Mouse (Mus musculus): ENCODE data around the gene Snx21. TPM values are rescaled to one million over a fixed set of nuclear protein-coding genes. Genes with fewer than 3 reads are reported as not detected.
A peak's percentile ranks its signal among the peaks of the same experiment; 100 is the strongest.

The Snx21 gene
- polyA plus RNA-seq, 1 experiment from 2014 or later: 25.0 TPM

DNA sequence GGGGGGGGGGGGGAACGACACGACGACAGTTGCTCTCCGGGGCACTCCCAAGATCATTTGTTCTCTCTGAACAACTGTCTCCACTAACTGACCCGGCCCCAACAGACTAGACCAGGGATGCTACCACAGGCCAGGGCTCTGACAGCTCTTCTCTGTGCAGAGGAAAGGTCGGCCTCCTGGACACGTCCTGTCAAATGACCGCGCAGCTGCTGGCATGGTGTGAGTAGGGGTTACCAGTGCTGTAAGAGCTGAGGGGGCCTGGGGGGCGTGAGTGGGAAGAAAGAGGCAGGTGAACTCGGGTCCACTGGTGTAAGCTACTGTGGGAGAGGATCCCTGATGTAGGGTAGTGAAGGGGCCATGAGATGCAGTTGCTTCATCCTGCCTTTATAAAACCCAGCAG, 27.8 kb upstream of the Snx21 start:
- no peak overlapping the region for H3K27ac ChIP-seq
- no peaks in the 10 kb centered on the region for H3K27me3 ChIP-seq
- H3K4me1 ChIP-seq: no peaks in the 10 kb centered on the region
- H3K36me3 ChIP-seq: peaks cover 99% of the 10 kb centered on the region
- H3K4me3 ChIP-seq: no peak overlapping the region
- H3K9ac ChIP-seq: no peak overlapping the region
- no peak overlapping the region for H3K4me2 ChIP-seq
- no peak for ATAC-seq (ENCODE audit: insufficient number of reproducible peaks, insufficient read depth, low FRiP score, low TSS enrichment, low read depth)
- 89% methylated on average over 8 of the region's 11 CpGs for WGBS
- no peaks in the 10 kb centered on the region for H3K9me3 ChIP-seq

- no peak for ATAC-seq (ENCODE audit: insufficient number of reproducible peaks, insufficient read depth, low FRiP score, low TSS enrichment, low read depth)
- Histone ChIP-seq H3K4me1 (no peaks in the 10 kb centered on the region), H3K27ac (no peak overlapping the region), H3K9ac (no peak overlapping the region), H3K4me2 (no peak overlapping the region), H3K9me3 (no peaks in the 10 kb centered on the region), H3K36me3 (peaks cover 98% of the 10 kb centered on the region), H3K4me3 (no peak overlapping the region), H3K27me3 (no peaks in the 10 kb centered on the region)
- WGBS: 44% methylated on average over 1 of the region's 1 CpGs
Observed at GRCm38 (mm10) chr2:164758692-164759091, 26.9 kb upstream of the Snx21 start.

DNA sequence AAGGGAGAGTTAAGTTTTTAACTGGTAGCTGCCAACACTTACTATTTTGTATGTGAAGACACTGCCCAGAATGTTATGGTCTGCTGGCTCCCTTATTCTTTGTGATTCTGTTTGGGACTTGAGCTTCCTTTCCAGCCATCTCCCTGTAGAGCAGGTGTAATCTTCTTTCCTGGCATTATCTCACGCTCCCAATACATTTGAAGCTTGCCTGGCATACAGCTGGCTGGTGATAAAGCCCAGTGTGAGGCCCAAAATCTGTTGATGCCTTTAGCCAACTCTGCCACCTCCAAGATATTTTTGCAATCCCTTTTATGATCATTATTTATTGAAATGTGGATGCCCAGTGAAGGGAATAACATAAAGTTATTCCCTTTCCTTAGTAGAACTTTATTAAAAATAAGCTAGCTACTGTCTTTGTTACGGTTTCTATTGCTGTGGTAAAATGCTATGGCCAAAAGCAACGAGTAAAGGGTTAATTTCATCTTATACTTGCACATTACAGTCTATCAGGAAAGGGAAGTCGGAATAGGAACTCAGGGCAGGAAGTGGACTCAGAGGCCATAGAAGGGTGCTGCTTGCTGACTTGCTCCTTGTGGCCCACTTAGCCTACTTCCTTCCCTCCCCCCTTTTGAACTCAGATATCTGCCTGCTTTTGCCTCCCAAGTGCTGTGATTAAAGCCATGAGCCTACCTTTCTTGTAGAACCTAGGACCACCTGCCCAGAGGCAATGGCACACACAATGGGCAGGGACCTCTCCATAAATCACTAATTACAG, 25.4 kb upstream of the Snx21 start:
- no peaks in the 10 kb centered on the region for H3K27me3 ChIP-seq
- H3K27ac ChIP-seq: no peak overlapping the region
- no peak overlapping the region for H3K4me2 ChIP-seq
- no peaks in the 10 kb centered on the region for H3K9me3 ChIP-seq
- WGBS: 85% methylated on average over 4 of the region's 4 CpGs
- H3K36me3 ChIP-seq: peaks cover 89% of the 10 kb centered on the region
- no peak overlapping the region for H3K4me3 ChIP-seq
- ATAC-seq (ENCODE audit: insufficient number of reproducible peaks, insufficient read depth, low FRiP score, low TSS enrichment, low read depth): no peak
- H3K9ac ChIP-seq: no peak overlapping the region
- H3K4me1 ChIP-seq: no peaks in the 10 kb centered on the region

GRCm38 (mm10) chr2:164761502-164761901, 24.1 kb upstream of the Snx21 start:
- 98% methylated on average over 2 of the region's 2 CpGs for WGBS
- no peak for ATAC-seq (ENCODE audit: insufficient number of reproducible peaks, insufficient read depth, low FRiP score, low TSS enrichment, low read depth)
- Histone ChIP-seq H3K4me1 (no peaks in the 10 kb centered on the region), H3K36me3 (peaks cover 89% of the 10 kb centered on the region), H3K4me3 (no peak overlapping the region), H3K27me3 (no peaks in the 10 kb centered on the region), H3K4me2 (no peak overlapping the region), H3K9me3 (no peaks in the 10 kb centered on the region), H3K9ac (no peak overlapping the region), H3K27ac (no peak overlapping the region)

DNA sequence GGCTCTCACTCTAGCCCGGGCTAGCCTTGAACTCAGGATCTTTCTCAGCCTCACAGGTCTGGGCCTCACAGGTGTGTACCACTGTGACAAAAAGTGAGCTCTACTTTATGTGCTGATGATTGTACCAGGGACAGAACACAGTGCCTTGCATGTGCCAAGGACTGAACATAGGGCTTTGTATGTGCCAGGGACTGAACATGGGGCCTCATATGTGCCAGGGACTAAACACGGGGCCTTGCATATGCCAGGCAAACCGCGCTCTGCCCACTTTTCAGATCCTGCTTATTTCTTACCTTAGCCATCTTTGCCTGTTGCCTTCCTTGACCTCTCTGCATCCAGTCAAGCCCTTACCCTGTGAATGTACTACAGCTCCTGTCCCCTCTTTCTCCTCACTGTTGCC, 23.7 kb upstream of the Snx21 start:
- H3K4me1 ChIP-seq: no peaks in the 10 kb centered on the region
- H3K36me3 ChIP-seq: peaks cover 89% of the 10 kb centered on the region
- no peak overlapping the region for H3K4me3 ChIP-seq
- no peak overlapping the region for H3K27ac ChIP-seq
- H3K9me3 ChIP-seq: no peaks in the 10 kb centered on the region
- no peak overlapping the region for H3K4me2 ChIP-seq
- ATAC-seq (ENCODE audit: insufficient number of reproducible peaks, insufficient read depth, low FRiP score, low TSS enrichment, low read depth): no peak
- H3K9ac ChIP-seq: no peak overlapping the region
- WGBS: 94% methylated on average over 4 of the region's 4 CpGs
- H3K27me3 ChIP-seq: no peaks in the 10 kb centered on the region

DNA sequence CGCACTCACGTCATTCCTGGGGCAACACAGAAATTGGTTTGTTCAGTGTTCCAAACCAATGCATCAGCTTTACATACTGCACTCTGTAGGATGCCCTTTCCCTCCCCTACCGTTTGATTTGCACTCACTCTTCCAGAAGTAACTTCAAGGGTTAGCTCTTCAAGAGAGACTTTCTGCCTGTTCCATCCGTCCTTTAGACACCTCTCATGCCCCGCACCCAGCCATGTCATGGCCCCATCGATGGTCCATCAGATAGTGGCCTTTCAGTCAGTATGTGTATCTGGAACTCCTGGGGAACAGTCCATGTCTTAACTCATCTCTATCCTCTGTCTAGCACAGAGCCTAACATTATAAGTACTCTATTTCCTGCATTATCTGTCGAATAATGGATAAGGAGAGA, 23.0 kb upstream of the Snx21 start:
- Histone ChIP-seq H3K9me3 (no peaks in the 10 kb centered on the region), H3K36me3 (peaks cover 89% of the 10 kb centered on the region), H3K4me1 (no peaks in the 10 kb centered on the region), H3K4me2 (no peak overlapping the region), H3K27me3 (no peaks in the 10 kb centered on the region), H3K4me3 (no peak overlapping the region), H3K9ac (no peak overlapping the region), H3K27ac (no peak overlapping the region)
- 91% methylated on average over 7 of the region's 7 CpGs for WGBS
- ATAC-seq (ENCODE audit: insufficient number of reproducible peaks, insufficient read depth, low FRiP score, low TSS enrichment, low read depth): no peak

DNA sequence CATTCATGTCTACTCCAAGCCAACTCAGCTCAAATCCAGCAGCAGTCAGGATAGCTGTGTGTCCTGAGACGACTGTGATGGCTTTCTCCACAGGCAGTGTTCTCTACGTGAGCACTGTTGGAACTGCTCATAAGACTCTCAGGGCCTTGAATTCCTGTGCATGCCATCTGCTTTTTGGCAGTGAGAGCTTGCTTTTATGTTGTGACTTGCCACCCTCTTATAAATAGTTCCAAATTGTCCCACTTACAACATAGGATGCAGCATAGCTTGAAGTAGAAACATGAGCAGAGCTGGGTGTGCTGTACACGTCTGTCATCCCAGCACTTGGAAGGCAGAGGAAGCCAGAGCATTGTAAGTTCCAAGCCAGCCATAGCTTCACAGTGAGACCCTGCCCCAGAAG, 19.8 kb upstream of the Snx21 start:
- no peak overlapping the region for H3K27ac ChIP-seq
- no peak overlapping the region for H3K4me2 ChIP-seq
- no peak overlapping the region for H3K4me3 ChIP-seq
- peaks cover 10% of the 10 kb centered on the region for H3K4me1 ChIP-seq
- H3K36me3 ChIP-seq: peaks cover 64% of the 10 kb centered on the region
- WGBS: 70% methylated on average over 3 of the region's 3 CpGs
- no peaks in the 10 kb centered on the region for H3K27me3 ChIP-seq
- no peak for ATAC-seq (ENCODE audit: insufficient number of reproducible peaks, insufficient read depth, low FRiP score, low TSS enrichment, low read depth)
- no peak overlapping the region for H3K9ac ChIP-seq
- no peaks in the 10 kb centered on the region for H3K9me3 ChIP-seq

DNA sequence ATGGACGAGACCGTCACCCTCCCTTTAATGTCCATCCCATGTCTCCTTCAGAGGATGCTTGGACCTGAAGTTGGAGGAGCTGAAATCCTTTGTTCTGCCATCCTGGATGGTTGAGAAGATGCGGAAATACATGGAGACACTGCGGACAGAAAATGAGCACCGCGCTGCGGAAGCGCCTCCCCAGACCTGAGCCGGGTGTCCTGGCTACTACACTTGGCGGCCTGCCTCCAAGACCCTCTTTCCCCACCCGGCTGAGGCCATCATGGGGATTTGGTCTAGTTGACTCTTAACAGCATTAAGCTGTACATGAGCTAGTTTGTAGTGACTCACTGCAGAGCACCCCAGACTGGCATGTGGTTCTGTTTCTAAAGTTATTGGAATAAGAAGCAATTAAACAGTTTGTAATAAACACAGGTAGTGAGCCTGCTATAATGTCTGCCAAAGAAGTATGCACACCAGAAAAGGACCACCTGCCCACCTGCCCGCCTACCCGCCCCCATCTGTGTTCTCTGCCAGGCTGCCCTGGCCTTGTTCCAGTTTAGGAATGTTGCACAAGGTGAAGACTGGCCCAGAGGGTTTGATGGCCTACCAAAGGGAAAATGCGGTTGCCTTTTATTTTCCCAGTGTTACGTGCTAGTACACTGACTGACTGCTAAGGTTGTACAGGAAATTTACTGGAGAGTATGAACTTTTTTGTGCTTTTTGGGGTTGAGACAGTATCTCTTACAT, 17.6 kb upstream of the Snx21 start:
- Histone ChIP-seq H3K4me2 (no peak overlapping the region), H3K36me3 (peaks cover 62% of the 10 kb centered on the region), H3K4me3 (no peak overlapping the region), H3K27me3 (no peaks in the 10 kb centered on the region), H3K27ac (no peak overlapping the region), H3K9ac (no peak overlapping the region), H3K4me1 (peaks cover 24% of the 10 kb centered on the region), H3K9me3 (no peaks in the 10 kb centered on the region)
- ATAC-seq (ENCODE audit: insufficient number of reproducible peaks, insufficient read depth, low FRiP score, low TSS enrichment, low read depth): no peak
- WGBS: 94% methylated on average over 15 of the region's 15 CpGs

- peaks cover 54% of the 10 kb centered on the region for H3K36me3 ChIP-seq
- peak; percentile 98 for ATAC-seq (ENCODE audit: insufficient number of reproducible peaks, insufficient read depth, low FRiP score, low TSS enrichment, low read depth)
- H3K4me1 ChIP-seq: peaks cover 24% of the 10 kb centered on the region
- H3K27me3 ChIP-seq: no peaks in the 10 kb centered on the region
- H3K27ac ChIP-seq: peak within 1 kb of the TSS; percentile 80
- H3K4me3 ChIP-seq: peak within 1 kb of the TSS; percentile 93
- WGBS: 2% methylated on average over 53 of the region's 53 CpGs
- H3K4me2 ChIP-seq: peak within 1 kb of the TSS; percentile 93
- H3K9ac ChIP-seq: peak within 1 kb of the TSS; percentile 87
- H3K9me3 ChIP-seq: no peaks in the 10 kb centered on the region
Observed at GRCm38 (mm10) chr2:164769258-164770037, 16.2 kb upstream of the Snx21 start, which contains the start of gene Ube2c. Gene Ube2c (plus strand): TSS chr2:164769898.

GRCm38 (mm10) chr2:164770279-164770678, 15.3 kb upstream of the Snx21 start:
- Histone ChIP-seq H3K36me3 (peaks cover 49% of the 10 kb centered on the region), H3K27me3 (no peaks in the 10 kb centered on the region), H3K27ac (peak overlapping the region; percentile 51), H3K9ac (peak overlapping the region; percentile 87), H3K4me3 (peak overlapping the region; percentile 93), H3K4me2 (peak overlapping the region; percentile 93), H3K4me1 (peaks cover 24% of the 10 kb centered on the region), H3K9me3 (no peaks in the 10 kb centered on the region)
- 4% methylated on average over 15 of the region's 15 CpGs for WGBS
- ATAC-seq (ENCODE audit: insufficient number of reproducible peaks, insufficient read depth, low FRiP score, low TSS enrichment, low read depth): no peak

- no peak for ATAC-seq (ENCODE audit: insufficient number of reproducible peaks, insufficient read depth, low FRiP score, low TSS enrichment, low read depth)
- Histone ChIP-seq H3K27me3 (no peaks in the 10 kb centered on the region), H3K4me3 (peak overlapping the region; percentile 93), H3K9ac (peak overlapping the region; percentile 87), H3K4me2 (peak overlapping the region; percentile 93), H3K27ac (no peak overlapping the region), H3K9me3 (no peaks in the 10 kb centered on the region), H3K36me3 (peaks cover 41% of the 10 kb centered on the region), H3K4me1 (peaks cover 24% of the 10 kb centered on the region)
- WGBS: 79% methylated on average over 8 of the region's 8 CpGs
Observed at GRCm38 (mm10) chr2:164771123-164771522, 14.5 kb upstream of the Snx21 start.
